Mouse (Mus musculus): ENCODE results near the gene Xpot. TPM values are rescaled to one million over a fixed set of nuclear protein-coding genes. Genes with fewer than 3 reads are reported as not detected.

The Xpot gene
- 4.9 and 95.9 TPM in 2 replicates for polyA plus RNA-seq (2012; ENCODE audit: low replicate concordance)

GRCm38 (mm10) chr10:121626186-121626882, at the start of gene Xpot:
Xpot (minus strand) TSS chr10:121626332.

GRCm38 (mm10) chr10:121641272-121642053, 15.3 kb upstream of the Xpot start, which contains the start of gene D930020B18Rik:
D930020B18Rik (plus strand) TSS chr10:121641588.

GRCm38 (mm10) chr10:121586675-121587370, 39.3 kb downstream of the Xpot start, which contains the start of gene Tbk1:
Tbk1 (minus strand) TSS chr10:121586787.

Other genes with a start within 250 kb of the Xpot start
- 3.2 and 5.3 TPM in 2 replicates for gene Rassf3, start 150.0 kb downstream of the Xpot start, polyA plus RNA-seq (2012; ENCODE audit: low replicate concordance)
- 0.95 and 2.7 TPM in 2 replicates for gene Tbk1, start 39.5 kb downstream of the Xpot start, polyA plus RNA-seq (2012; ENCODE audit: low replicate concordance)
- gene D930020B18Rik, start 15.3 kb upstream of the Xpot start, polyA plus RNA-seq (2012; ENCODE audit: low replicate concordance) = not detected in 2 replicates
- gene BC048403, start 113.6 kb upstream of the Xpot start, polyA plus RNA-seq (2012; ENCODE audit: low replicate concordance) = 5.2 and 7.4 TPM in 2 replicates